Mouse (Mus musculus) right cerebral cortex, postnatal 4 days (tissue): ENCODE data around the gene Dcaf11.

Source experiments
- DNase-seq: peaks from one replicate; pipeline ENCODE4 v3.0.0-alpha.2; 2022

Dcaf11 gene

GRCm38 (mm10) chr14:55559799-55560201 is at the start of gene Dcaf11:
Gene Dcaf11, plus strand, starts transcription at chr14:55560006.
- DNase-seq, result peak; percentile 88

GRCm38 (mm10) chr14:55510125-55510731 is 49.6 kb upstream of the Dcaf11 start, which contains the start of gene Cpne6:
Gene Cpne6, plus strand, starts transcription at chr14:55510445.
- peak; percentile 29 for DNase-seq

GRCm38 (mm10) chr14:55511037-55511436 is 48.8 kb upstream of the Dcaf11 start:
- peak; percentile 34 for DNase-seq

GRCm38 (mm10) chr14:55513927-55514326 is 45.9 kb upstream of the Dcaf11 start:
- no peak for DNase-seq

GRCm38 (mm10) chr14:55515846-55516245 is 44.0 kb upstream of the Dcaf11 start:
- DNase-seq, result no peak

- no peak for DNase-seq
Measured at GRCm38 (mm10) chr14:55518897-55519296, 40.9 kb upstream of the Dcaf11 start.

- DNase-seq, result no peak
Measured at GRCm38 (mm10) chr14:55519604-55520003, 40.2 kb upstream of the Dcaf11 start.

- DNase-seq, result peak; percentile 46
Measured at GRCm38 (mm10) chr14:55520451-55521361, 39.1 kb upstream of the Dcaf11 start.

GRCm38 (mm10) chr14:55524062-55524461 is 35.7 kb upstream of the Dcaf11 start:
- no peak for DNase-seq

GRCm38 (mm10) chr14:55524785-55525184 is 35.0 kb upstream of the Dcaf11 start, which contains the start of gene Nrl:
Gene Nrl, minus strand, starts transcription at chr14:55524981.
- no peak for DNase-seq

GRCm38 (mm10) chr14:55526674-55527073 is 33.1 kb upstream of the Dcaf11 start:
- no peak for DNase-seq

- no peak for DNase-seq
Measured at GRCm38 (mm10) chr14:55527940-55528339, 31.9 kb upstream of the Dcaf11 start.

GRCm38 (mm10) chr14:55536116-55536745 is 23.6 kb upstream of the Dcaf11 start:
- peak; percentile 53 for DNase-seq

- DNase-seq, result peak; percentile 55
Measured at GRCm38 (mm10) chr14:55540067-55540786, 19.6 kb upstream of the Dcaf11 start, which contains the start of gene Pck2. Gene Pck2, plus strand, starts transcription at chr14:55540266.

GRCm38 (mm10) chr14:55540787-55541321 is 19.0 kb upstream of the Dcaf11 start:
- peak; percentile 85 for DNase-seq

GRCm38 (mm10) chr14:55542268-55542667 is 17.5 kb upstream of the Dcaf11 start:
- no peak for DNase-seq

GRCm38 (mm10) chr14:55544334-55544733 is 15.5 kb upstream of the Dcaf11 start:
- peak; percentile 31 for DNase-seq

GRCm38 (mm10) chr14:55550191-55550590 is 9.6 kb upstream of the Dcaf11 start:
- no peak for DNase-seq

GRCm38 (mm10) chr14:55551347-55551746 is 8.5 kb upstream of the Dcaf11 start:
- DNase-seq, result no peak

GRCm38 (mm10) chr14:55551794-55552193 is 8.0 kb upstream of the Dcaf11 start:
- no peak for DNase-seq

GRCm38 (mm10) chr14:55554635-55555034 is 5.2 kb upstream of the Dcaf11 start:
- DNase-seq, result no peak

- no peak for DNase-seq
Measured at GRCm38 (mm10) chr14:55555788-55556187, 4.0 kb upstream of the Dcaf11 start.
